Mouse (Mus musculus): ENCODE data around the gene Rangap1. TPM values are rescaled to one million over a fixed set of nuclear protein-coding genes. Genes with fewer than 3 reads are reported as not detected.

Rangap1 gene
- 4.1 TPM for polyA plus RNA-seq (2014; fragmentation: Illumina TruSeq; extraction: RNeasy Lipid Tissue Mini Kit (QIAGEN cat#74804); ENCODE audit: low read depth, low replicate concordance)

DNA sequence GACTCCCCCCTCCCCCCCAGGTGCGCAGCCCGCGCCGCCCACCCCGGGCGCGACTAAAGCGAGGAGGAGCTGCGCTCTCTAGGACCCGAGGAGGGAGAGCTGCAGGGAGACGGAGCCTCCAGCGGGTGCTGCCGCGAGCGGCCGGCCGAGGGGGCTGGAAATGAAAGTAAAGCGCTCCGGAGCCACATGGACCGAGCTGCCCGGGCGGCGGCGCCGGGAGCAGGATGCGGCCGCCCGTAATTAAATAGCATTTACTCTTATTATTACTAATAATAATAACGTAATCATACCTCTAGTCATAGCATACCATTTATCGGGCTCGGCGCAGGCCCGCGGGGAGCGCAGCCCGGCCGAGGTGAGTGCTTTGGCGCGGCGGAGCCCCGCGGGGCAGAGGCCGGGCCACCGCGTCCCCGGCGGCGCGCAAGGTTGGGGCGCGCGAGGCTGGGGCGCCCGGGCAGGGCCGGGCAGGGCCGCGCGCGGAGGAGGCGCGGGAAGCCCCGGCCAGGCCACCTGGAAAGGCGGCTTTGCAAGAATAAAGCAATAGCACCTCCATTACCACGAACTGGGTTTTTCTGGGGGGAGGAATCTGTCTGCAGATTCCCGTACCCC, at the start of gene Rangap1, which contains the start of gene Zc3h7b:
TSS of gene Rangap1 (minus strand) at position 539 of the 609 bp plus-strand sequence.
TSS of gene Zc3h7b (plus strand) at position 66 of the 609 bp plus-strand sequence.

GRCm38 (mm10) chr15:81697175-81697574, 48.2 kb downstream of the Rangap1 start, which contains the start of gene Chadl:
Chadl (minus strand) TSS chr15:81697287.

DNA sequence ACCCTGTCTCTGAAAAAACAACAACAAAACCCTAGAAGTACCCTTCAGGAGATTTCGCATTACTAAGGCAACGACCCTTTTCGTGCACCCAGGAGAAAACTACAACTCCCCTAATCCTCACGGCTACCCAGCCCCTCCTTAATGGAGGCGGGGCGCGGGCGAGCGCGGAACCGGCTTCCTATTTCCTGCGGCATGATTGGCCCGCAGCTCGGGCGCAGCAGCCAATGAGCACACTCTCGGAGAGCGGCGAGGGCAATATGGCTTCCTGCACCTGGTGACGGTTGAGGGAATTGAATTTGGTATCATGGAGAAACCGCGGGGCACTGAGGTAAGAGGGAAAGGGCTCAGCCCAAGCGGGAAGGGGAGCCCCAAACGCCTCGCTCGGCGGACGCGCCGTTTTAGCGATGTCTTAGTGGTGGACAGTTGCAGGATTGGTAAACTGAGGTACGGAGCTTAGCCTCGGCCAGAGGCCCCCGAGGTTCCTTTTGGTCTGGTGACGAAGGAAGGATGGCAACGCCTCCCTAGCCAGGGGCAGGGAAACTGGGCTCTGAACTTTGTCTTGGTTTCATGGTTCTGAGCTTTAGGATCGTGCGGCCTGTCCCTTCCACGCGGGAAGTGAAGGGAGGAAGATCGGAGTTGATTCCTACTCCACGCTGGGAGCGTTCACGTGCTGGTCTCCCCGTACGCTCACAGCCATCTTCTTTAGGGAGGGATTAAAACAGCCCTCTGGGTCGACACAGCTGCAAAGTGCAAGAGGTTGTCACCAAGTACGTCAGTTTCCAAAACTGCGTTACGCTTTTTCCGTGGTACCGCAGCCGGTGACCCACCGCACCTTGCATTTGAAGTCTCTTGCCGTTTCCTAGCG, 81.4 kb downstream of the Rangap1 start, which contains the start of gene L3mbtl2:
TSS of gene L3mbtl2 (plus strand) at position 193 of the 865 bp plus-strand sequence.

Other genes with a start within 250 kb of the Rangap1 start
- 67.4 TPM for gene Ep300, start 160.2 kb downstream of the Rangap1 start, polyA plus RNA-seq (2014; fragmentation: Illumina TruSeq; extraction: RNeasy Lipid Tissue Mini Kit (QIAGEN cat#74804); ENCODE audit: low read depth, low replicate concordance)
- gene L3mbtl2, start 81.6 kb downstream of the Rangap1 start, polyA plus RNA-seq (2014; fragmentation: Illumina TruSeq; extraction: RNeasy Lipid Tissue Mini Kit (QIAGEN cat#74804); ENCODE audit: low read depth, low replicate concordance) = 1.1 TPM
- not detected for gene Chadl, start 48.2 kb downstream of the Rangap1 start, polyA plus RNA-seq (2014; fragmentation: Illumina TruSeq; extraction: RNeasy Lipid Tissue Mini Kit (QIAGEN cat#74804); ENCODE audit: low read depth, low replicate concordance)
- gene Zc3h7b, start 473 bp downstream of the Rangap1 start, polyA plus RNA-seq (2014; fragmentation: Illumina TruSeq; extraction: RNeasy Lipid Tissue Mini Kit (QIAGEN cat#74804); ENCODE audit: low read depth, low replicate concordance) = 10.5 TPM
- gene Tef, start 56.9 kb upstream of the Rangap1 start, polyA plus RNA-seq (2014; fragmentation: Illumina TruSeq; extraction: RNeasy Lipid Tissue Mini Kit (QIAGEN cat#74804); ENCODE audit: low read depth, low replicate concordance) = 27.4 TPM
- 5.7 TPM for gene Tob2, start 113.3 kb upstream of the Rangap1 start, polyA plus RNA-seq (2014; fragmentation: Illumina TruSeq; extraction: RNeasy Lipid Tissue Mini Kit (QIAGEN cat#74804); ENCODE audit: low read depth, low replicate concordance)
- 11.7 TPM for gene Phf5a, start 126.4 kb upstream of the Rangap1 start, polyA plus RNA-seq (2014; fragmentation: Illumina TruSeq; extraction: RNeasy Lipid Tissue Mini Kit (QIAGEN cat#74804); ENCODE audit: low read depth, low replicate concordance)
- gene Aco2, start 126.8 kb upstream of the Rangap1 start, polyA plus RNA-seq (2014; fragmentation: Illumina TruSeq; extraction: RNeasy Lipid Tissue Mini Kit (QIAGEN cat#74804); ENCODE audit: low read depth, low replicate concordance) = 165 TPM
- 1.9 TPM for gene Polr3h, start 180.7 kb upstream of the Rangap1 start, polyA plus RNA-seq (2014; fragmentation: Illumina TruSeq; extraction: RNeasy Lipid Tissue Mini Kit (QIAGEN cat#74804); ENCODE audit: low read depth, low replicate concordance)
- gene Csdc2, start 191.2 kb upstream of the Rangap1 start, polyA plus RNA-seq (2014; fragmentation: Illumina TruSeq; extraction: RNeasy Lipid Tissue Mini Kit (QIAGEN cat#74804); ENCODE audit: low read depth, low replicate concordance) = 0.16 TPM
- 2.4 TPM for gene Pmm1, start 215.4 kb upstream of the Rangap1 start, polyA plus RNA-seq (2014; fragmentation: Illumina TruSeq; extraction: RNeasy Lipid Tissue Mini Kit (QIAGEN cat#74804); ENCODE audit: low read depth, low replicate concordance)
- not detected for gene 1700029P11Rik, start 235.0 kb upstream of the Rangap1 start, polyA plus RNA-seq (2014; fragmentation: Illumina TruSeq; extraction: RNeasy Lipid Tissue Mini Kit (QIAGEN cat#74804); ENCODE audit: low read depth, low replicate concordance)
- 76.0 TPM for gene Xrcc6, start 242.3 kb upstream of the Rangap1 start, polyA plus RNA-seq (2014; fragmentation: Illumina TruSeq; extraction: RNeasy Lipid Tissue Mini Kit (QIAGEN cat#74804); ENCODE audit: low read depth, low replicate concordance)